Mouse (Mus musculus): ENCODE results near the gene Cers6. TPM values are rescaled to one million over a fixed set of nuclear protein-coding genes. Genes with fewer than 3 reads are reported as not detected.

The Cers6 gene
- 6.2 and 7.4 TPM in 2 replicates for total RNA-seq (2021)
- long read RNA-seq, full-length matches to known transcripts: 2 of 3 reads
- long read RNA-seq, partial matches to known transcripts: 1 of 3 reads
- long read RNA-seq, other reads (novel, unspliced or antisense): 0 of 3 reads

DNA sequence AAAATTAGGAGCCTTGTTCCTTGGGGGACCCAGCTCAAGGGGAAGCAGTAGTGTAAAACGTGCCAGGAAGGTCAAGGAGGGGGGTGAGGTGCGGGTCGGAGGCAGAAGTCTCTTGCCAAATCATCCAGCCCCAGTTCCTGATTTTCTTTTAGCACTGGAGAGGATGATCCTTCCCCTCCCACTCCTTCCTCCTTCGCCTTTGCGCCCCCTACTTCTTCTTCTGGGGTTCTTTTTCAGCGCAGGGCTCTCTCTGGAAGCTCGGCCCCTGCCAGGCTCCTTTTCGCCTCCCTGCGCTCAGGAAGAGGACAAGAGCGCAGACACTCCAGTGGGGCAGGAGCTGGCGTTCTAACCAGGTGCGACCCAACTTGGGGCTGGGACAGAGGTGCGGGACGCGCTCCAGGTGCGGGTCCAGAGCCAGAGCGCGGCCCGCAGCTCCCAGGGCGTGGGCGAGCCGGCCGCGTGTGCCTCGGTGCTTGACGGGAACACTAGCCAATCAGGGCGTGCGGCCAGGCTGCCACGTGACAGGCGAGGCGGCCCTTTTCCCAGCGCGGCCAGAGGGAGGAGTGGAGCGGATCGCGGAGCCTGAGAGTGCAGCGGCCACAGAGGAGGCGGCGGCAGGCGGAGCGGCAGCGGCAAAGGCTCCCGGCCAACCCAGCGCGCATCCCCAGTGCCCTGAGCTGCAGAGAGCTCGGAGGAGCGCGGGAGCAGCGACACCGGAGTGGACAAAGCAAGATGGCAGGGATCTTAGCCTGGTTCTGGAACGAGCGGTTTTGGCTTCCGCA, at the start of gene Cers6:
TSS of gene Cers6 (plus strand) at position 538 of the 782 bp plus-strand sequence.
- DNase-seq: peak; percentile 98

DNA sequence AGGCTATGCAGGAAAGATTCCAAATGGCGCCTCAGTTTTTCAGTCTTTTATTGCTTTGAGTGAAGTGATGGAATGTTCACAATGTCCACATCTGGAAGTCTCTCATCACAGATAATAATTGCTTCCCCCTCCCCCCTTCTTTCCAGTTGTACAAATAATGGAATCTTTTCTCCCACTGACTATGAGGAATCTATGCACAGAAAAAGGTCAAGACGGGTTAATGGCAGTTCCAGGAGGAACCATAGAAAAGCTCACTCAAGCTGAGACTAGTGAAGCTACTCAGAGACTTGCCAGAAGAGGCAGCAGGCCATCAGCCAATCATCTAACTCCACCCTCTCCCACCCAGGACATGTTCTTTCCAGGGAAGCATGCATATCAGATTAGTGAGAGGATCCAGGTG, 46.8 kb upstream of the Cers6 start:
- DNase-seq: no peak

DNA sequence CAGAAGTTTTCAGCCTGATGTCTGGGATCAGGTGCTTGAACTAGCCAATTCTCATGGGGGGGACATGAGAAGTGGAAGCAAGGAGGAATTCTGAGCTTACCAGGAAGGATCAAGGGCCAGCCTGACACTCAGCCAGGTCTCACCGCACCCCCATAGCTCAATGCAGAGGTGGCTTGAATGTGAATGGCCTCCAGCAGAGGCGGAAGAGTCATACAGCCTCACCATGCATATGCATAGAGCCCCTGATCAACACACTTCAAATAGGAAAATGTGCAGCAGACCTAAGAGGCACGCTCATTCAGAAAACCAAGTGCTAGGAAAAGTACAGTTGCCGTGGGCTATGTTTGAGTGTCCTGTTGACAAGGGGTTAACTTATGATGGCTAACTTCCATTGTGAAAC, 42.2 kb upstream of the Cers6 start:
- DNase-seq: no peak

DNA sequence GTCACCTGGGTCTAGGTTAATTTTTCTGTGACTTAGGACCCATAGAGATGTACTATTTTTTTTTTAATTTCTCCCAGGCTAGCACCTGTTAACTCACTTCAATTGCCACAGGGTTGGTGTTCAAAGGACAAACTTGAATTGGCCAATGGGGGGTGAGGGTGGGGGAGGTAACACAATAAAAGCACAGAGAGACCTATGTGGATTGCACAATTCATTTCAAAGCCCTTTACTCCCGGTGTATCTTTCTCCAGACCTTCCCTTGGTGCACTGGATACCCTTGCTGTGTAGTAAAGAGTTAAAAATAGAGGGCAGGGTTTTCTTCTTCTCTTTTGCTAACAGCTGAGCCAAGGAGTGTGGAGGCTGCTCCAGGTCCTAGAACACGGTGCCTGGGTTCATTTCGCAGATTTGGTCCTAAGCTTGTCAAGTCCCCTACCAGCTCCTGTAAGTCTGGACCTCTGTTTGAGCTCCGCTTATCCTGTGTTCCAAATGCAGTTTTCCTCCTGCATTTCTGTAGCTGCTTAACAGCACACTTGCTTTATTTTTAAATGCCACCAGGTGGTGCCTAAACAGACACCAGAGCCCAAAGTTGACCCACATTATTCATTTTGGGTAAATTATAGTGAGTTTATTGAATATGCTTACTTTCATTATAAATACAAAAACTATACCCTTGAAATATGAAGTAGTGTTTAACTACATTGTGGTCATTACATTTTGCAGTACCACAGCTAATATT, 38.9 kb upstream of the Cers6 start:
- DNase-seq: no peak

DNA sequence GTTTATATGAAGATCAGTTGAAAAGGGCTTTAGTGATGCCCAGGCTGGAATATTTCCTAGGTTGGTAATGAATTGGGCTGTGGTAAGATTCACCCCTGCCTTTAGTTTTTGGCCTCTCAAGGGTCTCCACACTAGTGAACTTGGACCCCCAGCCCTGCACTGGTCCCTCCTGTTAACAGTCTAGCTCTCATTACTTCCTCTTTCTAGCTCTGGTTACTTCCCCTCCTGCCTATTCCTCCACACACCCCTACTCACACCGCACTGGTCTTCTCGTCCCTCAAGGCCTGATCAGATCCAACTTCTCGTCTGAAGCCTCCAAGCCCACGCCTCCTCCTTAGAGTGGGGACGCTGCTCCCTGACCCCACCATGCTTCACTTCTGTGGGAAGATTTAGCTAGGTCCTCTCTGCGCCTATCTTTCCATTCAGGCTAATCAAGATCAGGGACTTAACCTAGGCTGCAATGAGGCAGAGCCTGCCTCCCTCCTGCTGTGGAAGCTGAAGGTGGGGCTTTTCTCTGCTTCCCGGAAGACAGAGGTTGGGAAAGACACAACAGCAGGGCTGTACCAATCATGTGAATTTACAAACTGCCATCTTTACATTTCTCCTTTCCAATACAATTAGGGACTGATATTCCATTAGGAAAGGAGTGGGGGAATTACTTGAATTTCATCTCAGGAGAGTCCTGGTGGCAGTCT, 35.8 kb upstream of the Cers6 start:
- DNase-seq: no peak

DNA sequence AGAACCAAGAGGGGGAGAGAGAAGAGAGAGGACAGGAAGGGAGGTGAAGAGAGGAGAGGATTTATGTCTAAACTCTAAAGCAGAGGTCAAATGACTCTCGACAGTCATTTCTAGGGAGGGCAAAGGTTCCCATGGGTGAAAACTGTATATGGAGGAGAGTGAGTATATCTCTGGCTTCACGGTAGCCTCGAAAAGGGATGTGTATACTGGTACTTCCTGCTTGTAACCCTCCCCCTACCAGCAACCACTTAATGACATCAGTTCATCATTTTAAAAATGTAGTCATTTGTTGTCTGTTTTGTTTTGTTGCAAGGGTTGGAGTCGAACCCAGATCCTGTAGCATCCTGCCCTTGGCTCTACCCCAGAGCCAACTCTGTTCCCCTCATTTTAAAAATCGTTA, 17.9 kb upstream of the Cers6 start:
- no peak for DNase-seq

DNA sequence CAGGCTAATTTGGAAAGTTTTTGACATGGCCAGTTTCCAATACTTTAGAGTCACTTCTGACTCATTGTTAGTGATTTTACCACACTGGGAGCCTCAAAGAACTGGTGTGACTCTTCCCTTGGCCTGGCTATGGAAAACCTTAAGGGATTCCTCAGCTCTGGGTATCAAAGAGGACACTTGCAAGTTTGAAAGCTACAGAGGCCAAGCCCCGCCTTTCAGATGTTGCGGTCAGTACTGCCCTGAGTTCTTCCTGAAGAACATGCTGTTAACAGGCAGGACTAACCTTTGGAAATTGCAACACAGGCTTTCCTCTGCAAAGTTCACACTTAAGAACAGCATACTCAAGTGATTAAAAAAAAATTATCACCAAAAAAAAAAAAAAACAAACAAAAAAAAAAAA, 16.7 kb upstream of the Cers6 start:
- DNase-seq: peak; percentile 6

DNA sequence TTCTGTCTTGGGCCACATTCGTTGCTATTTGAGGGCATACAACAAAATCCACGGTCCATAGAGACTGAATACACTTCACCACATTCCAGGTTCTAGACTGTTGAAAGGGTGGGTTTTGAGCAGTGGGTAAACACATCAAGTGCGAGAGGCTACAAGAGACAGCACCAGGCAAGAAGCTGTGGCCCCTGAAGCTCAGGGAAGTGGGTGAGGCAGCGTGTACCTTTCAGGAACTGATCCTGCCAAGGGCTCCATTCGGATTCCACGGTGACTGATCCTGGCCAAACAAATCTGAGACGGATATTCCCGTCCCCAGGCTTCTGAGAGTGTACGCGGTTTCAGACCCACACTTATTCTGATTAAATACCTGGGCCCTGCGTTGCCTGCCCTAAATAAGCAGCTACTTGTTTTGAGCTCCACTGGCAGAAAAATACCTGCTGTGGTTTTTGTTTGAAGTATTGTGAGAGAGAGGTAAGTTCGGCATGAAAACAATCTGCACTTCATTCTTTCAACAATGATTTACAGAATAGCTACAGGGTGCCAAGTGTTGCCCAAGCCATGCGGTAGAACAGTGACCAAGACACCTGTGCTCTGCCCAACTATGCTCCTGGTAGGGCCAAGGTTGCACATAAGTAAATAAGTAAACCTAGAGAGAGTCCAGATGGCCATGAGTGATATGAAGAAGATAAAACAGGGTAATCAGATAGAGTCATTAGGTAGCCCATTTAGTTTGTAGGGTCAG, 16.1 kb upstream of the Cers6 start:
- no peak for DNase-seq

DNA sequence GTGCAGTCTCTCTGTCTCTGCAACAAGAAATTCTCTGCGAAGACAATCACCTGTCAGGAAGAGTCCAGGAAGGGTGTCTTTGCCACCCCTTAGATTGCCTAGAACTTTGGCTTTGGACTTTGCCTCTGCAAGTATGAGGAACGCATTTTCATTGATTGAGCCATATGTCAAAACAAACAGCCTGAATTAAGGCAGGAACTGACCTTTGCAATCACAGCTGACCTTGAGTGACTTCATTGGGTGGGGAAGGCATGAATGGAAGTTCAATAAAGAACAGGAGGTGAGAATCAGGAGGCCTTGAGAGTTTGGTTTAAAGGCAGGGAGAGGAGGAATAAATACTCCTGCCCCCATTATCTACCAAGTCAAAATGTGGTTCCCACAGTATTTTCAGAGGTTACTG, 850 bp upstream of the Cers6 start:
- DNase-seq: no peak

DNA sequence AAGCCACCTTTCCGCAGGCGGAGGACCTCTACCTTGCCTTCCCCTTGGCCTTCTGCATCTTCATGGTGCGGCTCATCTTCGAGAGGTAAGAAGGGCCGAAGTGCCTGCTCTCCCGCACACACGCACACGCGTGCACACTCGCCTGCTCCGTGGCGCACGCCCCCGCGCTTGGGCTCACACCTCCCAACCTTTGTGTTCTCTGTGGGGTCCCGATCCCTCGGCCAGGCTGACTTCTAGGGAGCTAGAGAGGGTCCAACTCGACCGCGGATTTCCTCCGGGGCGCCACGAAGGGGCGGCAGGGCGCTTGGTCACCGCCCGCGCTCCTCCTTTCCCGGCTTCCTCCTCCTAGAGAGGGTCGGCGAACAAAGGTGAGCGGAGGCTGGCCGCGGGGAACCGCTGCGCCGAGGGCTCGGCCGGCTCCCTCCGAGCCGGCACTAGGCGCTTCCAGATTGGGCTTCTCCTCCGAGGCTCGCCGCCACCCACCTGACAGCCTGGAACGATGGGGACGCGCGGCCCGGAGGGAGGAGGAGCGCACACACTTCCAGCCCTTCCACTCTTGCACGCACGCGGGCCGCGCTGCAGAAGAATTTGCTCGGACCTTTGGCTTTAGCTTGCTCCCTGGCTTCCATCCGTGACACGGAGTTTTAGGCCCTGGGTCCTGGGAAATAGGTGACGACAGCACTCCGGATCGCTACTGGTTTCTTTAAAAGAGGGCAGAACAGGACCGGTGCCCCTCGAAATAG, 651 bp downstream of the Cers6 start:
- peak; percentile 53 for DNase-seq

DNA sequence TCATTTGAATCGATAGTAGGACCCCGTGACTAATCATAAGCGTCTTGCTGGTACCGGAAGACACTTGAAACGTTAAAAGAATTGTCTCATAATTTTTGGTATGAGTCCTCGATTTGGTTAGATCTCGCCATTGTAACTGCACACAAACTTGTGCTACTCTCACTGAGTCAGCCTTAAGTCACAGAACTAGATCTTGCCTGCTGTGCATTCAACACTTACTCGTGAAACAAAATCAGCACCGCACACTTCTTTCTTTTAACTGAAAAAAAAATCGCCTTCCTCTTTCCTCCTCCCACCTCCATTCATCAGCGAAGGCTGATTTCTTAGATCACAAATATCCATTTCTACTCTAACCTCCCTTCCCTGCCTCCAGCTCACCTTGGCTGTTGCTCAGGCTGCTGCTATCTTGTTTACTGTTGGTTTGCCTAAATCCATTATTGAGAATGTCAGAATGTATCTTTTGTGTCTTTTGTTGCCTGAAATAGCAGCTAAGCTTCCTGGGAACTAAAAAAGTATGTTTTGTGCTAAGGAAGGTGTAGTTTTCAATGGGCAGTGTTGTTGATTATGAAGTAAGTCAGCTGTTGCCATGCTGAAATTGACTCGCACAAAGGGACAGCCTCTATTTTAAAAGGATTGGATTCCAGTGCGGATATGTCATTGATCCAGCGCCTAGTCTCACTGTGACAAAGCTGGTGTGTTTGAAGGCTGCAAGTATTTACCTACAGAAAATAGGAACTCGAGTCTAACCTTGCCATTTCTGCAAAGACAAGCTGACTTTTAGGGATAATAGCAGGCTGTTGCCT, 1.4 kb downstream of the Cers6 start:
- no peak for DNase-seq

DNA sequence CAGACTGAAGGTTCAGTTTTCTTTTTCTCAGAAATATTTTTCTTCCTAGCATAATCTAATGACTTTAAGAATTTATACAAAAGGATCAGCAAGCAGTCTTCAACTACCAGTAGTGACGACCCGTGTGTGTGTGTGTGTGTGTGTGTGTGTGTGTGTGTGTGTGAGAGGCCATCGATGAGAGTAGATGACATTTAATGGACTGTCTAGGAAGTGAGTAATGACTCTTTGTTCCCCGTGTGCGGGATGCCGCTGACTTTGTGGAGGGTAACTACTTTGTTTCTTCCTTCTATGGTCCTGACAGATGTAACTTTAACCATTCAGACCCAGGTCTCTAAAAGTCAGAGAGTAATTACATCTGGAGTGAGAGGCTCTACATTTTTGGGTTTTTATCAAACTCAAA, 2.3 kb downstream of the Cers6 start:
- no peak for DNase-seq

DNA sequence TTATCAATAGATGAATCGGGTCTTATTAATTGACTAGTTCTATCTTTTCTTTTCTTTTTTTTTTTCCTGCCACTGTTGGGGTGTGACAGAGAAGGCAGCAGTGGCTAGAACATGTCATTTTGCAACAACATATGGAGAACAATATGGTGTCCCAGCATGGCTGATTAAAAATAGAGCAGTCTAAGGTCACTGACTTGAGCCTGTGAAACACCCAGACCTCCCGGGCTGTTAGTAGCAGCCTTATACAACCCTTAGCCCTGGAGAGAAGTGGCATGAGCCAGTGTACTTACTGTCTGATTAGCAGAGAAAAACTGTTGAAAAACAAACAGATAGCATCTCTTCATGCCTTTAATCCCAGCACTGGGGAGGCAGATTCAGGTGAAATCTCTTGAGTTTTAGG, 3.1 kb downstream of the Cers6 start:
- no peak for DNase-seq

DNA sequence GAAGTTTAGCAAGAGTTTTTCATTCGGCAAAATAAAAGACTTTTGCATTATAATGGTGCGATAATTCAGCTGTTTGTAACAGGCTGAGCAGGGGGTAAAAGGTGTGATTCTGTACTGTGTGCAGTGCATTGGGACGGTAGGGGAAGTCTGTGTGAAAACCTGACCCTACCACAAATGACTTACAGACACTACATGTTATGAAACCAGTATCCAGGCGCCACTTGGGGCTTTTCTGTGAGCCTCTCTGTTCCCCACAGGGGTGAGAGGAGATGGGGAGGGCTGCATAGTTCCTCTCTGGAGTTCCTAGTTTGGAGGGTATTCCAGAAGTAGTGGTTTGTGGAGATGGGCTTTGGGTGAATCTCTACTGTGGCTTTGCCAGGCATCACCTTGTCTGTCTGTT, 5.9 kb downstream of the Cers6 start:
- no peak for DNase-seq

DNA sequence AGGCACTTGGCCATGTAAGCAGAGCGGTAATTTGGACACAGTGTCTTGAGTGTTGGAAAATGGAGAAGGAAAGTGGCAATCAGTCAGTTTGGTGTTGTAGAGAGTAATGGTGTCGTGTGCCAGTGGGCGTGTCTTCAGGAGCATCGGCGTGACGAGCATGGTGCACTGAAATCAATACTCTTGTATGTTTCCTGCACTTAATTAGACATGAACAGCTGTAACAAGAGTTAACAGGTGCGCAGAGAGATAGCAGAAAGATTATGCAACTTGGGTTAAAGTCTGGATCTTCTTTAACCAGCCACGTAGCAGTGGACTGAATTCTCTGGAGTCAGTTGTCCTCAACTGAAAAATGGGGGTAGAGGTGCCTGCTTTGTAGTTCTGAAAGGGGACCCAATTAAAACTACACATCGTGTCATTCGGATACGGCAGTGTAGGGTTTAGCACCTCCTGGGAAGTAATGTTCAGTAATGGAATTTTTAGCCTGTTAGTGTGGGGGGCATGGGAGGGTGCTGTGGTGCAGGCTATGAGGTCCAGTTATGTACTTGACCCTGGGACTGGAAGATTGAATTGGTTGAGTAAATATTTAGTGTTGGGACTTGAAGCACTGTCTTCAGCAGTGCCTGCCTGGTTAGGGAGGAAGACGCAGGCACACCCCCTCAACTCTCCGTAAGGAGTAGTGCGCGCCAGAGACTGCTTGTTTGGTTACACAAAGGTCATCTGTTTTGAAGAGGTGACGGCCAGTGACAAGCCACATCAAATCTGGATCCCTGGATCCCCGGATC, 9.9 kb downstream of the Cers6 start:
- no peak for DNase-seq

DNA sequence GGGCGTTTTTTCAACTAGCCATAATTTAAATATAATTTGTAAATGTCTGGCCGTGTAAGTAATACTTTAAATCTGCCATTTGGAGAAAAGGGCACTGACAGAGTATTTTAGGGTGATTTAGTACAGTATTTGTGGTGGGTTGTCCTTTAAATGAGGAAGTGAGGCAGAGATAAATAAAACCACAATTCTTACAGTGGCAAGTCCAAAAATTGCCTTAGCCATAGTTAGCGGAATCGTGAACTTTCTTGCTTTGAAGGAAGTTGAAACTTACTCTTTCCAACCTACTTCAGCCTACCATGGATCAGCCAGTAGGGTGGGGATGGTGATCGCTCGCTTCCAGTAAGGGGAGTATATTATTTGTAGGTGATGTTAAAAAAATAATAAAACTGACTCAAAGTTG, 11.8 kb downstream of the Cers6 start:
- DNase-seq: no peak

DNA sequence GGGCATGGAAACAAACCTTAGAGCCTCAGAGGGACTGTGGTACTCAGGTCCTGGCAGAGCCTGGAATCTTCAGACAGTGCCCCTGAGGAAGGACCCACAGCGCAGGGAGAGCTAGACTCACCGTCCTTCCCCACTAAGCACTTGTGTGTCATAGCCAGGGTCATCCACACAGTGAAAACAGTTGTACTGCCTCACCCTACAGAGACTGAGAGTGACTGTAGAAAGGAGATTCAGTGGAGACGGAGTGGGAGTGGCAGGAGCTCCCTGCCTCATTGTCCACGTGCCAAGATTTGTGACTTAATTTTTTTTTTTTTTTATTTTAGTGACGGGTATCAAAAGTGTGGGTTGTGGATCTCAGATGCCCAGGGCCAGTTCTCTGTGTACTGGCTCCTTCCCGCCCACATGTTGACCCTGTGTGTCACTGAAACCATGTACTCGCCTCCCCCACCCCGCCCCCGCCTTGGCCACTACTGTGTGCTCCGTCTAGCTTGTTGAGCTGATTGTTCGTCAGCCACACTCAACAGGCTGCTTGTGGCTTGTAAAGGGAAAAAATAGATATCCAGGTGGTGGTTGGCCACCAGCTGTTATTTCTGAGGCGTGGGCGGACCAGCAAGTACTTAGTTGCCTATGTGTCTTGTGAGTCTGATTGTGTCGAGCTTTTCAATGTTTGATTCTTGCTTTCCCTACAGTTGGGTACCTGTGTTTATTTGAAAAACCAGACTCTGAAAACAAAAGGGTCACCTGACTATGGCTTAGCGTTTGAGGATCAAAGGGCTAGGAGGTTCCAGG, 12.6 kb downstream of the Cers6 start:
- DNase-seq: no peak

DNA sequence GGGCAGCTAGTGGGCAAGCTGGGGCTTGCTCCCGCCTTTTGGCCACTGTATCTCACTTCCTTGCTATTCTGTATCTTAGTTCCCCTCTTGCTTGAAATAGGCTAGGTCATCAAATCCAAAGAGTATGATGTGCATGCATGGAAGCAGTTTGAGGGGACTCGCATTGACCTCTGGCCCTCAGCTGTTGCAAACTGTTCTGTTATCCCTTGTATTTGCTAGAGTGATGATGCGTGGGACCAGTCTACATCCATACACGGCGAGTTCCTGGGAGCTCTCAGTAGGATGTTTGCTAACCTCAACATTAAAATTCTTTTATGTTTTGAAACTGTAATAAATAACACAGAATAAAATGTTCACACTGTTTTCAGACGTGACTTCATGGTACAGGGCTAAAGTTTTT, 13.3 kb downstream of the Cers6 start:
- DNase-seq: no peak

DNA sequence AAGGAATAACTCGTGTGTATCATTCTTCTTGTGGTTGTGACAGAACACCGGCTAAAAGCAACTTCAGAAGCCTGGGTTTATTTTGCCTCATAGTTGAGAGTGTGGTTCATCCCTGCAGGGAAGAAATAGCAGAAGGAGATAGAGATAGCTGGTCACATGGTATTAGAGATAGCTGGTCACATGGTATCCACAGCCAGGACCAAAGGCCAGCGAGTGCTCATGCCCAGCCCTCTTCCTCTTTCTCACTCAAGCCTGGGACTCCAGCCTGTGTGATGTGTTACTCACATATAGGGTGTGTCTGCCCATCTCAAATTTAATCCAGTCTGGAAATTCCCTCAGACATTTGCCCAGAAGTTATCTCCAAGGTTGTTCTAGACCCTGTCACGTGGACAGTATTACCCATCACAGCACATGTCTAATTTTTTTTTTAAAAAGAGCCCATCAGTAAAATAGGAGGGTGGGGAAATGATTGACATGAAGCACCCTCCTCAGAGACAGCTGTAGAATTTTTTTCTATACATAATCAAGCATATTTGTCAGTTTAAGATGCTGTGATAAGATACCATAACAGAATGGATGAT, 17.9 kb downstream of the Cers6 start:
- DNase-seq: no peak
